Mouse (Mus musculus) spleen, adult 2 months (tissue): ENCODE measurements around the gene Trim3. TPM values are rescaled to one million over a fixed set of nuclear protein-coding genes. Genes with fewer than 3 reads are reported as not detected.

ENCODE experiments used
- DNase-seq, 2 experiments: peaks; one replicate each; pipeline versions ENCODE4 v3.0.0 to v3.0.0-alpha.2; 2012 to 2021; ENCODE audit warnings: low spot score in 2 of 2, low read depth in 1 of 2
- H3K27ac ChIP-seq: fragments of 200-500 bp; 2 replicates; pipeline ENCODE4 v1.5.1; 2012; ENCODE audit warnings: low read length, inconsistent platforms; ENCODE audit not compliant: insufficient read depth
- H3K27me3 ChIP-seq: fragments of 200-500 bp; 2 replicates; pipeline ENCODE4 v1.6.1; 2012; ENCODE audit warnings: mild to moderate bottlenecking, moderate library complexity, low read length, inconsistent platforms; ENCODE audit not compliant: control insufficient read depth, insufficient read depth
- H3K36me3 ChIP-seq: fragments of 200-500 bp; 2 replicates; pipeline ENCODE4 v1.6.1; 2012; ENCODE audit warnings: mild to moderate bottlenecking, low read length, inconsistent platforms; ENCODE audit not compliant: control insufficient read depth, insufficient read depth
- H3K4me1 ChIP-seq: fragments of 200-500 bp; 2 replicates; pipeline ENCODE4 v1.6.1; 2011; ENCODE audit warnings: inconsistent platforms; ENCODE audit not compliant: control insufficient read depth, insufficient read depth, insufficient read length
- H3K4me3 ChIP-seq: fragments of 200-500 bp; 2 replicates; pipeline ENCODE4 v1.5.1; 2011; ENCODE audit warnings: mild to moderate bottlenecking, inconsistent platforms; ENCODE audit not compliant: insufficient read depth, insufficient read length; ENCODE audit errors: extremely low read depth
- CTCF ChIP-seq: fragments of 200-500 bp; IDR thresholded peaks from 2 replicates; pipeline ENCODE4 v1.5.1; 2011; ENCODE audit warnings: mild to moderate bottlenecking, inconsistent platforms; ENCODE audit not compliant: insufficient read depth, insufficient read length, insufficient replicate concordance; ENCODE audit errors: extremely low read depth
- POLR2A ChIP-seq: fragments of 200-500 bp; IDR thresholded peaks from 2 replicates; pipeline ENCODE4 v1.6.1; 2011; ENCODE audit warnings: low read depth, low read length, inconsistent platforms
- WGBS: fragments of 180-500 bp; shearing (Covaris S2); methylation state at CpG from one replicate; pipeline ENCODE4 v1.1.7; 2018; 5-methylcytosine and 5-hydroxymethylcytosine counted together
- polyA plus RNA-seq: library from polyadenylated mRNA; depleted of rRNA; stranded (reverse); fragments of >200 nt; gene quantifications from 2 replicates; pipeline ENCODE4 v1.2.3, GENCODE M21; 2012

Gene Trim3
- polyA plus RNA-seq, 1 experiment = 25.4 TPM

GRCm38 (mm10) chr7:105570756-105571155, 62.6 kb downstream of the Trim3 start:
- Histone ChIP-seq H3K27me3 (no peaks in the 10 kb centered on the region), H3K4me1 (no peaks in the 10 kb centered on the region; the same call in 1 of the 2 replicates), H3K4me3 (no peak overlapping the region), H3K27ac (no peak overlapping the region), H3K36me3 (no peaks in the 10 kb centered on the region)
- 84% methylated on average over 4 of the region's 4 CpGs for WGBS
- TF ChIP-seq CTCF = no peak
- TF ChIP-seq POLR2A = no peak
- DNase-seq = no peak

GRCm38 (mm10) chr7:105569512-105570496, 63.6 kb downstream of the Trim3 start:
- H3K27ac ChIP-seq = no peak overlapping the region
- H3K4me1 ChIP-seq = no peaks in the 10 kb centered on the region; the same call in 1 of the 2 replicates
- H3K4me3 ChIP-seq = no peak overlapping the region
- no peak for DNase-seq
- H3K27me3 ChIP-seq = no peaks in the 10 kb centered on the region
- H3K36me3 ChIP-seq = no peaks in the 10 kb centered on the region
- WGBS = 82% methylated on average over 12 of the region's 12 CpGs
- TF ChIP-seq CTCF (no peak), POLR2A (no peak)

- Histone ChIP-seq H3K27ac (no peak overlapping the region), H3K36me3 (no peaks in the 10 kb centered on the region), H3K27me3 (no peaks in the 10 kb centered on the region), H3K4me3 (no peak overlapping the region), H3K4me1 (no peaks in the 10 kb centered on the region; the same call in 1 of the 2 replicates)
- DNase-seq = no peak
- 73% methylated on average over 6 of the region's 6 CpGs for WGBS
- no peak for TF ChIP-seq POLR2A
- no peak for TF ChIP-seq CTCF
These were observed 64.3 kb downstream of the Trim3 start for GRCm38 (mm10) chr7:105568988-105569471.

DNA sequence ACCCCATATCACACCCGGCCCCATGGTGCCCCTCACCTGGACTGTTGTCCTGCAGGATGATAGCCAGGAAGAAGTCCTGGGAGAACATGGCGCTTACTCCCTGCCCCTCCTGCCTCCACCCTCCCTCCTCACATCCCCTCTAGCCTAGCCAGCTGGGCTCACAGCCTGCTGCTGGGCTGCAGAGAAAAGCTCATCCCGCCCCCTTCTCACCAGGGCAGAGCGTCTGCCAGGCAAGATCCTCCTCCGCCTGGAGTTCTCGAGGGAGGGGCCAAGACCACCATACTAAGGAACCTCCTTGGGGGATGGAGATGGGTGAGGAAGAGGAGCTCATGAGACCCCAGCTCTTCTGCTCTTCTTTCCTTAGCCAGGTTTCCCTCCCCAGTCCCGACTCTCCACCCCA, 64.8 kb downstream of the Trim3 start:
- TF ChIP-seq CTCF (no peak), POLR2A (no peak)
- Histone ChIP-seq H3K4me3 (no peak overlapping the region), H3K36me3 (no peaks in the 10 kb centered on the region), H3K27me3 (no peaks in the 10 kb centered on the region), H3K27ac (no peak overlapping the region), H3K4me1 (no peaks in the 10 kb centered on the region; the same call in 1 of the 2 replicates)
- no peak for DNase-seq
- 53% methylated on average over 7 of the region's 7 CpGs for WGBS

DNA sequence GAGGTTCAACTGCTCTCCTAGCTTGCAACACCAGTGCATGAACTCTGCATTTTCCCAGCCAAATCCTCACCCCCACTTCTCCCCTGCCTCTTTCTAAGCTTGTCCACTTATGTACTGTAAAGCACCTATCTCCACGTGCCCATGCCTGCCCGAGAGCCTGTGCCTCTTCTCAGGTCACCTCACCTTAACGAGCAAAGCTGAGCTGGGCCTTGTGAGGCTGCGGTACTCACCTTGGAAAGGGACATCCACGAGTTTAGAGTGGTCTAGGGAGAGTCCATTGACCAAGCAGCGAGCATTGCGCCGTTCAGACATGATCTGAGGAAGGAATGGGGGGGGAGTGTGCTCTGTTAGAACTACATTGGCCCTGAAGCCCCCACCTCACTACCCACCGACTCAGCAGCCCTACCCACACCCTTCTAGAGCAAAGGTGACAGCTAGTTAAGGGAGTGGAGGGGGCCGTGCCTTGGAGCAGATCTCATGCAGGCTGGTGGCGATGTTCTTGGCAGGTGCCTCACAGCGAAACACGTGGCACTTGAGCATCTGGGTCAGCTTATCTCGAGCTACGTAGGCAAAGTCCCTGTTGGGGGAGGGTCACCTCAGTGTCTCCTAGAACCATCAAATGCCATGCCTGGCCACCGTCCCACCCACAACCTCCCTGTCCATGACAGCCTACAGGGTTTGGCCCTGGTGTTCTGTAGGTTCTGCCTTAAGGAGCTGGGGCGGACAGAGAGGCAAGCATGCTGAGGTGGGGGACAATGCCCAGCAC, 68.1 kb downstream of the Trim3 start:
- no peak for TF ChIP-seq CTCF
- no peak for TF ChIP-seq POLR2A
- Histone ChIP-seq H3K27me3 (no peaks in the 10 kb centered on the region), H3K4me3 (no peak overlapping the region), H3K4me1 (peaks cover 2% of the 10 kb centered on the region; the same call in 1 of the 2 replicates), H3K36me3 (no peaks in the 10 kb centered on the region), H3K27ac (no peak overlapping the region)
- DNase-seq = no peak
- 89% methylated on average over 17 of the region's 17 CpGs for WGBS

- 41% methylated on average over 3 of the region's 3 CpGs for WGBS
- no peak for TF ChIP-seq CTCF
- no peak for TF ChIP-seq POLR2A
- no peak for DNase-seq
These were observed 70.0 kb downstream of the Trim3 start for GRCm38 (mm10) chr7:105563367-105563766.

GRCm38 (mm10) chr7:105562317-105562716, 71.1 kb downstream of the Trim3 start:
- Histone ChIP-seq H3K36me3 (peaks cover 7% of the 10 kb centered on the region), H3K27me3 (no peaks in the 10 kb centered on the region), H3K4me1 (peaks cover 2% of the 10 kb centered on the region; the same call in 1 of the 2 replicates), H3K4me3 (no peak overlapping the region), H3K27ac (no peak overlapping the region)
- 46% methylated on average over 3 of the region's 3 CpGs for WGBS
- DNase-seq = no peak
- TF ChIP-seq POLR2A (no peak), CTCF (no peak)

More at GRCm38 (mm10) chr7:105563367-105563766, 70.0 kb downstream of the Trim3 start:
- H3K4me1 ChIP-seq = peaks cover 2% of the 10 kb centered on the region; the same call in 1 of the 2 replicates
- no peak overlapping the region for H3K4me3 ChIP-seq
- no peaks in the 10 kb centered on the region for H3K27me3 ChIP-seq
- no peaks in the 10 kb centered on the region for H3K36me3 ChIP-seq
- no peak overlapping the region for H3K27ac ChIP-seq
